Mouse (Mus musculus): ENCODE results near the gene Mtcl1. TPM values are rescaled to one million over a fixed set of nuclear protein-coding genes. Genes with fewer than 3 reads are reported as not detected.

Gene Mtcl1
- total and polyA plus RNA-seq, 2 experiments from 2014 or later, result 0.57 to 5.6 TPM

- no peak for DNase-seq (ENCODE audit: low spot score)
- Histone ChIP-seq H3K9ac (replicated peaks; ENCODE audit: low read depth, low read length) (no peak overlapping the region), H3K9me3 (replicated peaks; ENCODE audit: control insufficient read depth, low read length) (no peaks in the 10 kb centered on the region), H3K4me3 (ENCODE audit: low read depth, low read length) (no peak overlapping the region), H3K36me3 (replicated peaks; ENCODE audit: control insufficient read depth, insufficient read depth, low read length) (no peaks in the 10 kb centered on the region), H3K4me1 (ENCODE audit: control insufficient read depth, insufficient read depth) (0 out of 2 replicates have a peak, but pooled peaks cover 6% of the 10 kb centered on the region), H3K4me2 (ENCODE audit: low read depth, low read length) (no peak overlapping the region), H3K27ac (ENCODE audit: low read depth) (no peak overlapping the region), H3K27me3 (ENCODE audit: control insufficient read depth, insufficient read depth, low read length) (no peaks in the 10 kb centered on the region)
- 85% methylated on average over 9 of the region's 9 CpGs for WGBS
- no peak for ATAC-seq (ENCODE audit: insufficient read depth, low read depth)
- no peak for TF ChIP-seq CTCF (IDR thresholded peaks at IDR 0.05; ENCODE audit: low read depth)
- TF ChIP-seq EP300 (IDR thresholded peaks at IDR 0.05; ENCODE audit: low read depth), result no peak
Observed at GRCm38 (mm10) chr17:66357171-66358025, 92.2 kb downstream of the Mtcl1 start.

- no peak for ATAC-seq (ENCODE audit: insufficient read depth, low read depth)
Observed at GRCm38 (mm10) chr17:66353907-66354306, 95.6 kb downstream of the Mtcl1 start.

GRCm38 (mm10) chr17:66352847-66353643 is 96.5 kb downstream of the Mtcl1 start:
- 0 out of 2 replicates have a peak, but pooled peaks cover 8% of the 10 kb centered on the region for H3K4me1 ChIP-seq (ENCODE audit: control insufficient read depth, insufficient read depth)
- no peak for DNase-seq (ENCODE audit: low spot score)
- no peak overlapping the region for H3K9ac ChIP-seq (replicated peaks; ENCODE audit: low read depth, low read length)
- H3K4me2 ChIP-seq (ENCODE audit: low read depth, low read length), result peak overlapping the region; percentile 21; the same call in 1 of the 2 replicates
- no peak overlapping the region for H3K4me3 ChIP-seq (ENCODE audit: low read depth, low read length)
- WGBS, result 50% methylated on average over 20 of the region's 20 CpGs
- no peak for ATAC-seq (ENCODE audit: insufficient read depth, low read depth)
- 0 out of 2 replicates have a peak overlapping the region, but pooled peaks have one; percentile 15 for H3K27ac ChIP-seq (ENCODE audit: low read depth)
- H3K36me3 ChIP-seq (replicated peaks; ENCODE audit: control insufficient read depth, insufficient read depth, low read length), result no peaks in the 10 kb centered on the region
- H3K27me3 ChIP-seq (ENCODE audit: control insufficient read depth, insufficient read depth, low read length), result no peaks in the 10 kb centered on the region
- TF ChIP-seq EP300 (IDR thresholded peaks at IDR 0.05; ENCODE audit: low read depth), result no peak
- no peak for TF ChIP-seq CTCF (IDR thresholded peaks at IDR 0.05; ENCODE audit: low read depth)
- H3K9me3 ChIP-seq (replicated peaks; ENCODE audit: control insufficient read depth, low read length), result no peaks in the 10 kb centered on the region

More at GRCm38 (mm10) chr17:66353907-66354306, 95.6 kb downstream of the Mtcl1 start:
- H3K27ac ChIP-seq (ENCODE audit: low read depth), result no peak overlapping the region
- H3K4me1 ChIP-seq (ENCODE audit: control insufficient read depth, insufficient read depth), result 0 out of 2 replicates have a peak, but pooled peaks cover 8% of the 10 kb centered on the region
- no peak overlapping the region for H3K9ac ChIP-seq (replicated peaks; ENCODE audit: low read depth, low read length)
- H3K9me3 ChIP-seq (replicated peaks; ENCODE audit: control insufficient read depth, low read length), result no peaks in the 10 kb centered on the region
- WGBS, result 76% methylated on average over 14 of the region's 14 CpGs
- H3K4me2 ChIP-seq (ENCODE audit: low read depth, low read length), result no peak overlapping the region
- no peak overlapping the region for H3K4me3 ChIP-seq (ENCODE audit: low read depth, low read length)
- DNase-seq (ENCODE audit: low spot score), result no peak
- H3K36me3 ChIP-seq (replicated peaks; ENCODE audit: control insufficient read depth, insufficient read depth, low read length), result no peaks in the 10 kb centered on the region
- no peak for TF ChIP-seq CTCF (IDR thresholded peaks at IDR 0.05; ENCODE audit: low read depth)
- TF ChIP-seq EP300 (IDR thresholded peaks at IDR 0.05; ENCODE audit: low read depth), result no peak
- no peaks in the 10 kb centered on the region for H3K27me3 ChIP-seq (ENCODE audit: control insufficient read depth, insufficient read depth, low read length)

- WGBS, result 50% methylated on average over 6 of the region's 6 CpGs
- peak; percentile 47; the same call in 1 of the 2 replicates for ATAC-seq (ENCODE audit: insufficient read depth, low read depth)
Observed at GRCm38 (mm10) chr17:66352219-66352618, 97.3 kb downstream of the Mtcl1 start.

GRCm38 (mm10) chr17:66350689-66351088 is 98.9 kb downstream of the Mtcl1 start:
- 0 out of 2 replicates have a peak, but pooled peaks cover 8% of the 10 kb centered on the region for H3K4me1 ChIP-seq (ENCODE audit: control insufficient read depth, insufficient read depth)
- H3K4me3 ChIP-seq (ENCODE audit: low read depth, low read length), result no peak overlapping the region
- TF ChIP-seq EP300 (IDR thresholded peaks at IDR 0.05; ENCODE audit: low read depth) (no peak), CTCF (IDR thresholded peaks at IDR 0.05; ENCODE audit: low read depth) (no peak)
- no peaks in the 10 kb centered on the region for H3K27me3 ChIP-seq (ENCODE audit: control insufficient read depth, insufficient read depth, low read length)
- H3K9ac ChIP-seq (replicated peaks; ENCODE audit: low read depth, low read length), result no peak overlapping the region
- no peaks in the 10 kb centered on the region for H3K9me3 ChIP-seq (replicated peaks; ENCODE audit: control insufficient read depth, low read length)
- WGBS, result 90% methylated on average over 11 of the region's 11 CpGs
- no peaks in the 10 kb centered on the region for H3K36me3 ChIP-seq (replicated peaks; ENCODE audit: control insufficient read depth, insufficient read depth, low read length)
- ATAC-seq (ENCODE audit: insufficient read depth, low read depth) (no peak), DNase-seq (ENCODE audit: low spot score) (no peak)
- no peak overlapping the region for H3K27ac ChIP-seq (ENCODE audit: low read depth)
- H3K4me2 ChIP-seq (ENCODE audit: low read depth, low read length), result no peak overlapping the region

More at GRCm38 (mm10) chr17:66352219-66352618, 97.3 kb downstream of the Mtcl1 start:
- peak; percentile 62 for DNase-seq (ENCODE audit: low spot score)
- TF ChIP-seq EP300 (IDR thresholded peaks at IDR 0.05; ENCODE audit: low read depth) (no peak), CTCF (IDR thresholded peaks at IDR 0.05; ENCODE audit: low read depth) (no peak)
- H3K4me2 ChIP-seq (ENCODE audit: low read depth, low read length), result no peak overlapping the region
- H3K27me3 ChIP-seq (ENCODE audit: control insufficient read depth, insufficient read depth, low read length), result no peaks in the 10 kb centered on the region
- no peaks in the 10 kb centered on the region for H3K36me3 ChIP-seq (replicated peaks; ENCODE audit: control insufficient read depth, insufficient read depth, low read length)
- H3K4me3 ChIP-seq (ENCODE audit: low read depth, low read length), result no peak overlapping the region
- H3K4me1 ChIP-seq (ENCODE audit: control insufficient read depth, insufficient read depth), result 0 out of 2 replicates have a peak, but pooled peaks cover 8% of the 10 kb centered on the region
- H3K9me3 ChIP-seq (replicated peaks; ENCODE audit: control insufficient read depth, low read length), result no peaks in the 10 kb centered on the region
- no peak overlapping the region for H3K27ac ChIP-seq (ENCODE audit: low read depth)
- no peak overlapping the region for H3K9ac ChIP-seq (replicated peaks; ENCODE audit: low read depth, low read length)

Data from heart, postnatal 0 days (tissue).